Mouse (Mus musculus): ENCODE results near the gene Treml1. TPM values are rescaled to one million over a fixed set of nuclear protein-coding genes. Genes with fewer than 3 reads are reported as not detected.
"Not testable (repeated sequence)": the region's sequence is repeated elsewhere in the genome, so short reads cannot be mapped to it uniquely, and the experiment has no call there.

Treml1 gene
- polyA plus RNA-seq, 1 experiment, result 0.11 TPM

DNA sequence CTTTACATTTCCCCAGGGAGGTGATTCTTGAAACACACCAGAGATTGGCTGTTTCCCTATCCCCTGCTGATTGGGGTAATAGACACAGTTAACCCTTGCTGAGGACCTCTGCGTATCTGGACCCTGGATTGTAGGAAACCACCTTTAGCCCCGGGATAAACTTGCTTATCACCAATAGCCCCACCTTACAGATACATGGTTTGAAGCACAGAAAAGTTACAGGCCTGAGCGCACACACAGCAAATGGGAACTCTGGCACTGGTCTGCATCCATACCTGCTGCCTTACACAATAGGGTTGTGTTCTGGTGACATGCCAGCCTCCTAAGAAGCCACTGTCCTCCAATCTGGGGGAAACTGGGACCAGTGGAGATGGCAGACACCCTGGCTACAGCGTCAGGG, 13.9 kb upstream of the Treml1 start:
- TF ChIP-seq CTCF (IDR thresholded peaks at IDR 0.05; ENCODE audit: borderline replicate concordance, insufficient read depth, low read depth, low read length) (no peak), POLR2A (IDR thresholded peaks at IDR 0.05; ENCODE audit: borderline replicate concordance, insufficient read depth, low read length) (no peak)
- Histone ChIP-seq H3K27ac (ENCODE audit: insufficient read depth, low read length) (no peak overlapping the region), H3K4me3 (replicated peaks; ENCODE audit: insufficient read depth, low read depth, low read length) (no peak overlapping the region), H3K27me3 (ENCODE audit: control insufficient read depth, insufficient read depth, low read length) (no peaks in the 10 kb centered on the region), H3K4me1 (ENCODE audit: control insufficient read depth, insufficient read depth, low read length) (no peaks in the 10 kb centered on the region)
- DNase-seq, result no peak
- 74% methylated on average over 4 of the region's 4 CpGs for WGBS

DNA sequence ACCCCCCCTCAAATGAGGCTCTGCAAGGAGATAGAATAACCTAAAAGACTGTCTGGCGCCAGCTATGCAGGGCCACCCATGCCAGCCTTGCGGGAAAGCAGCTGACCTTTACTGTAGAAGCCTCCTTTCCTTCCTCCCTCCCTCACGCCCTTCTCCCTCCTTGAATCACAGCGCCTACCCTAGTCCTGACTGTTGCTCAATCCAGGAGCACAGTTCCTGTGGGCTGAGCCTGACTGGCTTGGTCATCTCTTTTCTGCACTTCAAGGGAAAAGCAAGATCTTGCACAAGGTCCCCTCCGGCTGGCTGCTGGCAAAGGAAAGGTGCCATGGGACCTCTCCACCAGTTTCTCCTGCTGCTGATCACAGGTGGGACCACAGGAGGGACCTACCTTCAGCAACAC, 13.5 kb upstream of the Treml1 start, which contains the start of gene Trem2:
Gene Trem2 (plus strand): TSS at position 171 of the 400 bp plus-strand sequence.
- no peak for TF ChIP-seq CTCF (IDR thresholded peaks at IDR 0.05; ENCODE audit: borderline replicate concordance, insufficient read depth, low read depth, low read length)
- no peak for TF ChIP-seq POLR2A (IDR thresholded peaks at IDR 0.05; ENCODE audit: borderline replicate concordance, insufficient read depth, low read length)
- no peak for DNase-seq
- Histone ChIP-seq H3K4me1 (ENCODE audit: control insufficient read depth, insufficient read depth, low read length) (no peaks in the 10 kb centered on the region), H3K27me3 (ENCODE audit: control insufficient read depth, insufficient read depth, low read length) (no peaks in the 10 kb centered on the region), H3K27ac (ENCODE audit: insufficient read depth, low read length) (no peak within 1 kb of the TSS), H3K4me3 (replicated peaks; ENCODE audit: insufficient read depth, low read depth, low read length) (no peak within 1 kb of the TSS)
- 63% methylated on average over 5 of the region's 5 CpGs for WGBS

DNA sequence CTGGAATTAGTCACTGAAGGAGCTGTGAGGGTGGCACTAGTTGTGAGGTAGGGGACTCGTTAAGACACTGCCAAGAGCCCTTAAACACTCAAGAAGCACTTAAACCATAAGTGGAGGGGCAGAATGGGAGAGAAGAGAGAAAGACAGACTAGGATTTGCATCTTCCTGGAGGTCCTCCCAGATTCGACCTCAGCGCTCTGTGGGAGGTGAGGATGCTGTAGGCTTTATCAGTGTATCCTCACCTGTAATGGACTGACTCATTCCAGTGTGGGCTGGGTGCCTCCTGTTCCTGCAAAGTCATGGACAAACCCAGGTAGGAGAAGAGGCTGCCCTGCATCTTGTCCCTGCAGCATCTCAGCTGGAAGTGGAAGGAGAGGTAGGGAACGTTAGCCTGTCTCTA, 12.9 kb upstream of the Treml1 start:
- no peak for TF ChIP-seq POLR2A (IDR thresholded peaks at IDR 0.05; ENCODE audit: borderline replicate concordance, insufficient read depth, low read length)
- H3K4me1 ChIP-seq (ENCODE audit: control insufficient read depth, insufficient read depth, low read length), result no peaks in the 10 kb centered on the region
- H3K27me3 ChIP-seq (ENCODE audit: control insufficient read depth, insufficient read depth, low read length), result no peaks in the 10 kb centered on the region
- no peak overlapping the region for H3K4me3 ChIP-seq (replicated peaks; ENCODE audit: insufficient read depth, low read depth, low read length)
- H3K27ac ChIP-seq (ENCODE audit: insufficient read depth, low read length), result no peak overlapping the region
- WGBS, result 60% methylated on average over 4 of the region's 4 CpGs
- no peak for DNase-seq

DNA sequence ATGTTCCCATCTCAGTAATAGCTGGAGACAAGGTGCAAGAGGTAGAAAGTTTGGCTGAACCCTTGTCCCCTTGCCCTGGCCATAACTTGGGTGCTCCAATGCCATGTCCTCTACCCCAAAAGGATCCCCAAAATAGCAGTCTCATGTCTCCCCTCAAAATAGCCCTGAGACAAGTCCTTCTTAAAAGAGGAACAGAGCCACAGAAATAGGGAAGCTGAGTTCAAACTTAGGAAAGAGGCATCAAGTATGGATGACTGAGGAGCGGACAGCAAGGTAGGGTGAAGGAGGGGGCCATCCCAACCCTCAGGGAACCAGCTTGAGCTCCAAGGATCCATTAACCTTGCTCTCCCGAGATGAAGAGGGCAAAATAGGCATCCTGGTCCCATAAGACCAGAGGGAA, 12.4 kb upstream of the Treml1 start:
- Histone ChIP-seq H3K4me3 (replicated peaks; ENCODE audit: insufficient read depth, low read depth, low read length) (no peak overlapping the region), H3K27me3 (ENCODE audit: control insufficient read depth, insufficient read depth, low read length) (no peaks in the 10 kb centered on the region), H3K27ac (ENCODE audit: insufficient read depth, low read length) (no peak overlapping the region), H3K4me1 (ENCODE audit: control insufficient read depth, insufficient read depth, low read length) (no peaks in the 10 kb centered on the region)
- WGBS, result 82% methylated on average over 2 of the region's 2 CpGs
- TF ChIP-seq POLR2A (IDR thresholded peaks at IDR 0.05; ENCODE audit: borderline replicate concordance, insufficient read depth, low read length) (no peak), CTCF (IDR thresholded peaks at IDR 0.05; ENCODE audit: borderline replicate concordance, insufficient read depth, low read depth, low read length) (no peak)
- DNase-seq, result no peak

DNA sequence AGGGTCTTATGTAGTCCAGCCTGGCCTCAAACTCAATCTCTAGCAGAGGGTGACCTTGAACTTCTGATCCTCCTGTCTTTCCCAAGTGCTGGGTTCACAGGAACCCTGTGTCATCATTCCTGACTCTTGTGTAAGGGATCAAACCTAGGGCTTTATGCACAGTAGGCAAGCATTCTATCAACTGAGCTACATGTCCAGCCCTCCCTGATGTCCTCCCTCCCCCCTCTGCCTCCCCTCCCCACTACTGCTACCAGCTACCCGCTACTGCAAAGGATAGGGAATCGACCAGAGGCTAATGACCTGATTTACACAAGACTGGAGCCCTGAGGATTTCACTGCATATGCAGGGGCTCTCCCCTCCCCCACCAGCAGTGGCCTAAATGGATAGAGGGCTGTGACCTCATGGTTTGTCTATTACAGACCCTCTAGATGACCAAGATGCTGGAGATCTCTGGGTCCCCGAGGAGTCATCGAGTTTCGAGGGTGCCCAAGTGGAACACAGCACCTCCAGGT, 9.0 kb upstream of the Treml1 start:
- no peak overlapping the region for H3K27ac ChIP-seq (ENCODE audit: insufficient read depth, low read length)
- TF ChIP-seq CTCF (IDR thresholded peaks at IDR 0.05; ENCODE audit: borderline replicate concordance, insufficient read depth, low read depth, low read length), result no peak
- no peak for TF ChIP-seq POLR2A (IDR thresholded peaks at IDR 0.05; ENCODE audit: borderline replicate concordance, insufficient read depth, low read length)
- H3K4me3 ChIP-seq (replicated peaks; ENCODE audit: insufficient read depth, low read depth, low read length), result no peak overlapping the region
- H3K4me1 ChIP-seq (ENCODE audit: control insufficient read depth, insufficient read depth, low read length), result no peaks in the 10 kb centered on the region
- no peak for DNase-seq
- 78% methylated on average over 5 of the region's 5 CpGs for WGBS
- no peaks in the 10 kb centered on the region for H3K27me3 ChIP-seq (ENCODE audit: control insufficient read depth, insufficient read depth, low read length)

DNA sequence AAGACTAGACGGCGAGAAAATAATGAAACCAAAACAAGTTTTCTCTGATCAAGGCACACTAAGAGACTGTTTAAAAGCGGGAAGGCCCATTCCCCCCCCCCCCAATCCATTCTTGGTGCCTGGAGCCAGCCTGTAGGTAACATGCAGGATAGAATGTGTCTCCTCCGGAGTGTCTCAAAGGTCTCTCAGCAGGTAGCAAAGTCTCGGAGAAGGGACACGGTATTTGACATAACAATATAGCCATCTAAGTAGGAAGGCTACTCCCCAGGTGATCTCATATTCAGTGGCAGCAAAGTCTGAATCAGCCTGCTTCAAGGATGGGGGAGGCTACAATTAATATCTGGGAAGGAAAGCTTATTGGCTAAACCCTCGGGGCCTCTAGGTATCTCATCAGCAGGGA, 6.7 kb upstream of the Treml1 start:
- DNase-seq; H3K4me1 ChIP-seq (ENCODE audit: control insufficient read depth, insufficient read depth, low read length); H3K4me3 ChIP-seq (replicated peaks; ENCODE audit: insufficient read depth, low read depth, low read length); H3K27ac ChIP-seq (ENCODE audit: insufficient read depth, low read length); H3K27me3 ChIP-seq (ENCODE audit: control insufficient read depth, insufficient read depth, low read length): not testable (repeated sequence)
- 44% methylated on average over 7 of the region's 7 CpGs for WGBS

DNA sequence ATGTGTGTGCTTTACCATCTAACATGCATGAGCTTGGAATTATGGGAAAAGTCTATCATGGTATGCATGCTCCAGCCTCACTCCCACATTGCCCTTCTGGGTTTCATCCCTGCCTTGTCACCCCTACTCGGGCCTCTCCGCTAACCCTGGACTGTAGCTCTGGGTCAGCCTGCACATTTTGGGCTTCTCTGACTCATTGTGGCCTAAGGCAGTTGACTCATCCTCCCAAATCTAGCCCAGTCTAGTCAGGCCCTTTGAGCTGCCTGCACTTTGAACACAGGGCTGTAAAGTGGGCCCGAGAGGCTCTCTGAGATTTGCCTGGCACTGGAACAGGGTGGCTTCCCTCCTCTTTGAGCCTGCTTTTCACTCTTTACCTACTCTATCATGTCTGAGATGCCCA, 3.9 kb upstream of the Treml1 start:
- no peaks in the 10 kb centered on the region for H3K27me3 ChIP-seq (ENCODE audit: control insufficient read depth, insufficient read depth, low read length)
- TF ChIP-seq POLR2A (IDR thresholded peaks at IDR 0.05; ENCODE audit: borderline replicate concordance, insufficient read depth, low read length), result no peak
- no peak for TF ChIP-seq CTCF (IDR thresholded peaks at IDR 0.05; ENCODE audit: borderline replicate concordance, insufficient read depth, low read depth, low read length)
- H3K4me1 ChIP-seq (ENCODE audit: control insufficient read depth, insufficient read depth, low read length), result no peaks in the 10 kb centered on the region
- no peak overlapping the region for H3K4me3 ChIP-seq (replicated peaks; ENCODE audit: insufficient read depth, low read depth, low read length)
- DNase-seq, result no peak
- 83% methylated on average over 3 of the region's 3 CpGs for WGBS
- H3K27ac ChIP-seq (ENCODE audit: insufficient read depth, low read length), result no peak overlapping the region

DNA sequence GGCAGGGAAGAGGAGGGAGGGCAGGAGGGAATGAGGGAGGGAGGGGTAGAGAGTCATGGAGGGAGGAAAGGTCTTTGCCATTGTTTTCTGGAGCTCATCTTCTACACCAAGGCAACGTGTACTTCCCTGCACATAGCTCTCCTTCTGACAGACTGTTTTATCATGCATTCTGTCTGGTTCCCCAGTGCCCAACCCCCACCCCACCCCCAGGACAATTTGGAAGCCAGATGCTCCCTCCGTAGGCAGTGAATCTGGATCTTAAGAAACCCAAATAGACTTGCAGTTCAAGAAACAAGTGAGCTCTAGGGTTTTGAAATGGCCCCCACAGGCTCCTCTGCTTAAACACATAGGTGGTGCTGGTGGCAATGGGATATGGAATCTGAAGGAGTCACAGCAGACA, 1.8 kb upstream of the Treml1 start:
- no peak for TF ChIP-seq POLR2A (IDR thresholded peaks at IDR 0.05; ENCODE audit: borderline replicate concordance, insufficient read depth, low read length)
- TF ChIP-seq CTCF (IDR thresholded peaks at IDR 0.05; ENCODE audit: borderline replicate concordance, insufficient read depth, low read depth, low read length), result no peak
- H3K4me1 ChIP-seq (ENCODE audit: control insufficient read depth, insufficient read depth, low read length), result peaks cover 5% of the 10 kb centered on the region; the same call in 1 of the 2 replicates
- WGBS, result 27% methylated on average over 2 of the region's 2 CpGs
- no peak overlapping the region for H3K27ac ChIP-seq (ENCODE audit: insufficient read depth, low read length)
- no peak overlapping the region for H3K4me3 ChIP-seq (replicated peaks; ENCODE audit: insufficient read depth, low read depth, low read length)
- H3K27me3 ChIP-seq (ENCODE audit: control insufficient read depth, insufficient read depth, low read length), result no peaks in the 10 kb centered on the region
- DNase-seq, result no peak

All from cerebellum, adult 2 months (tissue).